Mouse (Mus musculus) testis, postnatal 14 days (tissue): ENCODE data around the gene Aktip.

Experiments used
- DNase-seq: peaks from one replicate; pipeline ENCODE4 v3.0.0; 2021; ENCODE audit warnings: low spot score

Gene Aktip

GRCm38 (mm10) chr8:91126786-91127185, 73.0 kb downstream of the Aktip start:
- DNase-seq, result no peak

DNA sequence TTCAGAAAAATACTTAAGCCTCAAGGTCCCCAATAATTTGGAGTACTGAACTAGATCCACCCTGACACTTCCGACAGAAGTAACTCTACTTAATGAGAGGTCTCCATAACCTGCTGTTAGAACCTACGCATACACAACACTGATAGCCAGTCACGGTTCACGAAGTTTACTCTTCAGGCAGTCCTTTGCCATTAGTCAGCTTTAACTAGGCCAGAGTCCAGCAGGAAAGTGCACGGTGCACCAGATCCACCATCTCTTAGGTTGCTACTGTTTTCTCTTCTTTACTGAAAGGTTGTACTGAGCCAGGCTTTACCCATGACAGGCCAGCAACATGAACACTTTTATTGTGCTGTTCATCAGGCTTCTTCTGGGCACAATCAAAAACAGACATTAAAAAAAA, 75.5 kb downstream of the Aktip start:
- no peak for DNase-seq

GRCm38 (mm10) chr8:91118131-91118530, 81.6 kb downstream of the Aktip start:
- no peak for DNase-seq

GRCm38 (mm10) chr8:91117537-91117936, 82.2 kb downstream of the Aktip start:
- DNase-seq, result no peak

GRCm38 (mm10) chr8:91114910-91115309, 84.9 kb downstream of the Aktip start:
- DNase-seq, result no peak

GRCm38 (mm10) chr8:91114428-91114827, 85.3 kb downstream of the Aktip start:
- no peak for DNase-seq

DNA sequence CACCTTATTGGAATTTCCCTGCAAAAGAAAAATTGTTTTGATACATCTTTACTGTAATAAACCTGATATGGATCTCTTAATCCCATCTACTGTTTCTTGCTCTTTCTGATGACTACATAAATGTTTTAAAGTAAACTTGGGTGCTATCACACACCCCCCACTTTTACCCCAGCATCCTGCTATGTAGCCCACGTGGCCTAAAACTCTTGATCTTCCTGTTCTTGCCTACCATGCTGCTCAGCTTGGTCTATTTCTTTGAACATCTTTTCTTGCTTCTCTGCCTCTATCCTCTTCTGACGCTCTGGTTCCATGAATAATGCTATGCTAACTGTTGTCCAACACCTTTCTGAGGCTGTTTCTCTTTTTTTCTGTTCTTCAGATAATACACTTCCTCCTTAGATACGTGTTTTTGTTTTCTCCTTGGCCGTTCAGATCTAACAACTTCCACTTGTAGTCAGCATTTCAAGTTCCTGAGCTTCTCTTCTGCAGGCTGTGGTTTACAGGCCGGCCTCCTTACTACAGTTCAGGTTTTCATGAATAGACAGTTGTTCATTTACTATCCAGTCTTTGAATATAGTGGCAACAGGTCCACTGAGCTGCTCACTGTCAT, 87.8 kb downstream of the Aktip start:
- DNase-seq, result no peak

DNA sequence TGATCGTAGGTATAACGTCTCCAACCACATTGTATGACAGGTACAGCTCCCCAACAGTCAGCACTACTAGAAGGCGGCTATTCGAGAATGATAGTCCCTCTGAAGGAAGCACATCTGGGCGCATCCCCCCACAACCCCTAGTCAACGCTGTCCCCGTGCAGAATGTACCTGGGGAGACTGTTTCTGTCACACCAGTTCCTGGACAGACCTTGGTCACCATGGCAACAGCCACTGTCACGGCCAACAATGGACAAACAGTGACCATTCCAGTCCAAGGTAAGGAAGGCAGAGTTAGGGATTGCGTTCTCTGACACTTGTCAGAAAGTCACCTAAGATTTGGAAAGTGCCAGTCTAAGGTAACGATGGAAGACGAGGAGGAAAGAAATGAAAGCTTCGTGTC, 93.5 kb downstream of the Aktip start:
- no peak for DNase-seq

- DNase-seq, result no peak
Measured at GRCm38 (mm10) chr8:91098106-91098505, 101.7 kb downstream of the Aktip start.

- no peak for DNase-seq
Measured at GRCm38 (mm10) chr8:91094135-91094534, 105.6 kb downstream of the Aktip start.

GRCm38 (mm10) chr8:91089601-91090000, 110.2 kb downstream of the Aktip start:
- no peak for DNase-seq

GRCm38 (mm10) chr8:91088452-91088851, 111.3 kb downstream of the Aktip start:
- no peak for DNase-seq

- DNase-seq, result no peak
Measured at GRCm38 (mm10) chr8:91082428-91082827, 117.3 kb downstream of the Aktip start.

DNA sequence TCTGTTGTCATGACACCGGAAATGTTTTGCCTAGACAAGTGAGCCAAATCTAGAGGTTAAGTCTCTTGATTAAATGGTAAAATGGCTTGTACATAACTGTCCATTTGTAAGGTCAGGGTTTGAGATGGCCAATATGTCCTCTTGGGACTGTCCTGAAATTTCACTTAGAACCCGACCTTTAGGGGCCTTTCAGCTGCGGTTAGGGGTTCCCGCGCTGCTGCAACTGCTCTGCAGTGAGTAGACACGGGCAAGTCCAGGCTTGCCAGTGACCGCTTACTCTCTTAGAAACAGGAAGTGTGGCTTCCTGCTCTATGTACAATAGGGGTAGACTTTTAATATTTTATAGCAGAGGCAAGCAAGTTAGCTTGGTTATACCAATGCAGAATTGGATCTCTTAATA, 117.9 kb downstream of the Aktip start:
- no peak for DNase-seq

- no peak for DNase-seq
Measured at GRCm38 (mm10) chr8:91079678-91080077, 120.1 kb downstream of the Aktip start.

GRCm38 (mm10) chr8:91077077-91077867, 122.5 kb downstream of the Aktip start:
- no peak for DNase-seq

GRCm38 (mm10) chr8:91070275-91070859, 129.4 kb downstream of the Aktip start:
- DNase-seq, result peak; percentile 76

DNA sequence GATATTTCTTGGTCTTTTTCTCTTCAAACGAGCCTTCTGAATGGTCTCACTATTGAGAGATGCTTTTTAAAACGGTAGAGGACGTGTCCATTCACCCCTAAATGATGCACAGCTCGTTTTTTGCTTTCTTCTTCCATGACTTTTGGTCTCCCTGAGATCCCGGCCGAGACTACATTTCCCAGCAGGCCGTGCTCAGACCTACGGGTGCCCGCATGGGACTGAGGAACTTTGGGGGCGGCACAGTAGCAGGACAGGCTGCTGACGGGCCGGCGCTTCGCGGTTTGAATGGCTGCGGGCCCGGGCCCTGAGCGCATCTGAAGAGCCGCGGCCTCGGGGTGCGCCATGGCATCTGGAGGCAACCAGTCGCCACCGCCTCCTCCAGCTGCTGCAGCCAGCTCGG, 129.9 kb downstream of the Aktip start, which contains the start of gene Rbl2:
Gene Rbl2, plus strand, starts transcription at position 224 of the 400 bp plus-strand sequence.
- DNase-seq, result peak; percentile 91

- DNase-seq, result no peak
Measured at GRCm38 (mm10) chr8:91069407-91069806, 130.4 kb downstream of the Aktip start.

- DNase-seq, result no peak
Measured at GRCm38 (mm10) chr8:91065179-91065578, 134.6 kb downstream of the Aktip start.
